Mouse (Mus musculus) lung, adult 2 months (tissue): ENCODE results near the gene Tead1.

Experiments
- CTCF ChIP-seq: fragments of 200-500 bp; IDR thresholded peaks from 2 replicates; pipeline ENCODE4 v1.5.1; 2011; ENCODE audit warnings: mild to moderate bottlenecking, low read length, control low read depth; ENCODE audit not compliant: insufficient read depth
- POLR2A ChIP-seq: fragments of 200-500 bp; IDR thresholded peaks from 2 replicates; pipeline ENCODE4 v1.6.1; 2011; ENCODE audit warnings: low read depth, mild to moderate bottlenecking, control low read depth, low read length, borderline replicate concordance; ENCODE audit errors: extremely low read depth

DNA sequence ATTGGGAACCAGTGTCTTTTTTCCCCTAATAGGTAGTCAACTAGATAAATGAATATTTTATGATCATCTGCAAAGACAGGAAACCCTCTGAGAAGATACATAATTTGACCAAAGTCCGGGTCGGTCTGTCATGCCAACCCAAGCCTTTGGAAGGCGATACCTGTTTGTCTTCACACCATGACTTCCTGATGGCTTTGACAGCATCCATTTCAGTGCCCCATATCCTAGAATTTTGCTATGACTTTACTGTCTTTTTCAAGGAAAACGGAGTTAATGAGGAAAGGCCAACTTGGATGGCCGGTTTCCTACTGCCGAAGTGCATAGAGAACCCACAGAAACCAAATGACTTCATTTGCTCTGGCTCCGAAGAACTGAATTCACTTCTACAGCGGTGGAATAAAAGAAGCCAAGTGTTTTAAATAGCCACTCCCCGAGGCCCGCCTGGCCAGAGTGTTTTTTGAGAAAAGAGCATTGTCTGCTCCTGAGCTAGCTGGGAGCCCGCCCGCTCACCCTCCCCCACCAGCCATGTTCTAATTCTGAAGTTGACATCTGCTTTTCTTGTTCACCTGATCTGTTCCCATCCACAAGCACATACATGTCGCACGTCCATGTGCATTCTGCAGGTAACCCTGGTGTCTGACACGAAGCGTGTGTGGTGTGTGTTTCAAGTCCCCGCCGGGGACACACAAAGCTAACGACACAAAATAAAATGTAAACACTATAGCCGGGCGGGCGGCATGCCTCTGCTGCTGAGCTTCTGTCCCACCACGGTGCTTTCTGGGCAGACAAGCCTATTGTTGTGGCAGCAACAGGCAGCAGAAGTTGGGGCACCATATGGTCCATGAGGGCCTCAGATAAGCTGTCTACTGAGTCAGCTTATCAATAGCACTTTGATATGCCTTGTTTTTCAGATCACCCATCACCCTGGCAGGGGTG lies 5.8 kb downstream of the Tead1 start:
- TF ChIP-seq CTCF (no peak), POLR2A (no peak)
